Mouse (Mus musculus): Measurements from ENCODE around the gene Ocel1.

- TF ChIP-seq GATA1 (IDR thresholded peaks at IDR 0.05; ENCODE audit: borderline replicate concordance, low read length) (no peak), FLI1 (IDR thresholded peaks at IDR 0.05; ENCODE audit: low read length) (no peak)
These were observed 30.5 kb upstream of the Ocel1 start for GRCm38 (mm10) chr8:71340625-71341024.

Data from megakaryocyte, embryonic 14.5 days (primary cell).